Mouse (Mus musculus) G1E (cell line): ENCODE data around the gene Cog5.

Experiments
- CTCF ChIP-seq: IDR thresholded peaks from 2 replicates; pipeline ENCODE4 v1.5.1; 2012; ENCODE audit warnings: low read depth, low read length, inconsistent platforms, mixed read lengths
- GATA1 ChIP-seq: IDR thresholded peaks from 2 replicates; pipeline ENCODE4 v1.6.1; 2012; ENCODE audit warnings: borderline replicate concordance, low read length, inconsistent platforms, mixed read lengths

DNA sequence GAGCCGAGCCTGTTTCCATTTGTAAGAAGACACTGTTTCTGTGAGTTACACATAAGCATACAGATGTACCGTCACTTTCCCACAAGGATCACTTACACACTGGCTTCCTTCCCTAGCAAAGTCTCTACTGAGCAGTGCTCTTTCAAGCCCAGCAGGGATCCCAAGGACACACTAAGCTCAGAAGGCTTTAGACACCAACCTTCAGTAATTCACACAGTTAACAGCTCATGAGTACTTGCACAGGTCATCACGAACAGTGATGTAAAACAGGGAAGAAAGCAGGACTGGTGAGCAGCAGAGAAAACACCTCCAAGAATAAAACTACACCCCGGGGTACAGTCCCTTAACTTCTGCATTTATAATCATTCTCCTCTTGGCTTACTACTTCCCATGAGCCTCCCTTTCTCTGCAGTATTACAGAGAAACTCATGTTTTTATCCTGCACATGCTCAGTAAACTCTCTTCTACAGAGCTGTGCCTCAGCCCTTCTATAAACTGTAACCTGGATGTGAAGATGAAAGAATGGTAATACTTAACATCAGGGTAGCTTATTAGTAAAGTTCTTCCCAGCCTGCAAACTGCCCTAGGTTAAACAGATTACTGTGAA lies 283.8 kb downstream of the Cog5 start:
- no peak for TF ChIP-seq CTCF
- TF ChIP-seq GATA1 = no peak
